Mouse (Mus musculus) small intestine, adult 2 months (tissue): ENCODE results near the gene Slc31a1.

Experiments
- CTCF ChIP-seq: fragments of 200-500 bp; IDR thresholded peaks from 2 replicates; pipeline ENCODE4 v1.5.1; 2012; ENCODE audit warnings: low read depth, mild to moderate bottlenecking, control low read depth, inconsistent platforms, low read length, moderate library complexity, mixed read lengths; ENCODE audit not compliant: insufficient replicate concordance, insufficient read length; ENCODE audit errors: extremely low read depth
- POLR2A ChIP-seq: fragments of 200-500 bp; IDR thresholded peaks from 2 replicates; pipeline ENCODE4 v1.6.1; 2012; ENCODE audit warnings: low read depth, mild to moderate bottlenecking, control low read depth, inconsistent platforms, low read length, moderate library complexity

DNA sequence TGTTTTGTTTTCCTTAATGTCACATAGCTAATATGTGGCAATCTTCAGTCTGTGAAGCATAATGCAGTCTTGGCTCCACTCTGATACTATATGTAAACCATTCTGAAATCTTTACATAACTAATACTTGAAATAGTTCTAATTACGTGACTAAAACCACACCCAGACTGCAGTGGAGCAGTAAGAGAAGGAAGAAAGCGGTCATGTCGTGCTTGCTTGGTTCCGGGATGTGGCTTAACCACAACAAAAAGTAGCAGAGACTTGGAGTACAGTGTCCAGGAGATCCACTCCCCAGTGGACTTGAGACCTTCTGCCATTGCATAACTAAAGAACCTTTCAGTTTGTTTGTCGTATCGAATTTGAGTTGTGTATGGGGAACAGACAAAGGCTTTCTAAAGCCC lies 7.1 kb downstream of the Slc31a1 start:
- no peak for TF ChIP-seq CTCF
- no peak for TF ChIP-seq POLR2A
